Mouse (Mus musculus): ENCODE data around the gene Ndufb11.

Gene Ndufb11

GRCm38 (mm10) chrX:20617176-20617902 is at the start of gene Ndufb11, which contains the start of gene Rbm10:
Gene Ndufb11 (minus strand): TSS chrX:20617619.
Gene Rbm10 (plus strand): TSS chrX:20617503.
- DNase-seq = peak; percentile 85

- peak; percentile 10 for DNase-seq
Measured at GRCm38 (mm10) chrX:20663444-20663790, 46.0 kb upstream of the Ndufb11 start.

GRCm38 (mm10) chrX:20662716-20663443 is 45.5 kb upstream of the Ndufb11 start:
- DNase-seq = peak; percentile 88

GRCm38 (mm10) chrX:20662317-20662715 is 44.9 kb upstream of the Ndufb11 start:
- DNase-seq = no peak

DNA sequence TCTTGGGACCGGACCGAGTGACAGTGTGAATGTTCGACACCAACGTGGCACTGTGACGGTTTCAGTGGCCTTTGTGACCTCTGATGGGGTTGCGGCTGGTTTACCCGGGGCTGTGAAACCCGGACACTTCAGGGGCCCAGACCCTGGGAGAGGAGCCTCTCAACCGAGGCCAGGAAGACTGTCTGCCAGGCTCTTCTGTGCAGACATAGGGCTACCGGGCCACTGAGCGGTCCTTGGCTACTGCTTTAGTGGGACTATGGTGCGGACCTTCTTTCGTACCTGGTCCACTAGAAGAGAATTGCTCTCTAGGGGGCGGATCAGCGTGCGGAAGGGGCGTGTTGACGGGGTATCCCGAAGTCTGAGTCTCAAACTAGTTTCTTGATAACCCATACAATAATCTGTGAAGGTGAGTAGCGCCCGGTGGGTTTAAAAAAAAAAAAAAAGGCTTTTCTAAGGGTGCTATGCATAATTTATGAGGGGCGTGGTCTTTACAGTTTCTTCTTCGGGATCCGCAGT is 41.5 kb upstream of the Ndufb11 start:
- peak; percentile 22 for DNase-seq

GRCm38 (mm10) chrX:20658026-20658652 is 40.7 kb upstream of the Ndufb11 start, which contains the start of gene Uba1:
Gene Uba1 (plus strand): TSS chrX:20658326.
- DNase-seq = peak; percentile 82

GRCm38 (mm10) chrX:20657593-20657992 is 40.2 kb upstream of the Ndufb11 start:
- no peak for DNase-seq

- no peak for DNase-seq
Measured at GRCm38 (mm10) chrX:20644780-20645179, 27.4 kb upstream of the Ndufb11 start.

- no peak for DNase-seq
Measured at GRCm38 (mm10) chrX:20638141-20638540, 20.7 kb upstream of the Ndufb11 start.

GRCm38 (mm10) chrX:20617903-20618399 is 532 bp upstream of the Ndufb11 start:
- peak; percentile 47 for DNase-seq

- DNase-seq = no peak
Measured at GRCm38 (mm10) chrX:20616861-20617175, 601 bp downstream of the Ndufb11 start.

GRCm38 (mm10) chrX:20608500-20608899 is 8.9 kb downstream of the Ndufb11 start:
- no peak for DNase-seq

- no peak for DNase-seq
Measured at GRCm38 (mm10) chrX:20587968-20588367, 29.5 kb downstream of the Ndufb11 start.

- no peak for DNase-seq
Measured at GRCm38 (mm10) chrX:20573927-20574326, 43.5 kb downstream of the Ndufb11 start.

- no peak for DNase-seq
Measured at GRCm38 (mm10) chrX:20572683-20573082, 44.7 kb downstream of the Ndufb11 start.

- DNase-seq = peak; percentile 44
Measured at GRCm38 (mm10) chrX:20571024-20571423, 46.4 kb downstream of the Ndufb11 start.

Data from liver (tissue).